Mouse (Mus musculus) midbrain, embryonic 14.5 days (tissue): ENCODE results near the gene Gm10024. TPM values are rescaled to one million over a fixed set of nuclear protein-coding genes. Genes with fewer than 3 reads are reported as not detected.
"Not testable (repeated sequence)": the region's sequence is repeated elsewhere in the genome, so short reads cannot be mapped to it uniquely, and the experiment has no call there.

Experiments used
- ATAC-seq: fragments of 200-750 bp; cut with Nextera tagmentation; 2 replicates; pipeline ENCODE4 v1.8.0; 2017; ENCODE audit warnings: moderate number of reproducible peaks, moderate library complexity; ENCODE audit not compliant: low FRiP score, low TSS enrichment
- DNase-seq: peaks from one replicate; pipeline ENCODE4 v3.0.0-alpha.2; 2015
- H3K27ac ChIP-seq: fragments of 300-500 bp; sonication (generic); replicated peaks from 2 replicates; pipeline ENCODE4 v1.5.1; 2014; ENCODE audit warnings: mild to moderate bottlenecking, low read depth, low read length, moderate library complexity
- H3K27me3 ChIP-seq: fragments of 300-500 bp; sonication (generic); 2 replicates; pipeline ENCODE4 v1.6.1; 2014; ENCODE audit warnings: low read length, control low read depth, mixed read lengths; ENCODE audit not compliant: control insufficient read depth, insufficient read depth
- H3K36me3 ChIP-seq: fragments of 300-500 bp; sonication (generic); 2 replicates; pipeline ENCODE4 v1.6.1; 2014; ENCODE audit warnings: low read length, control low read depth; ENCODE audit not compliant: control insufficient read depth, insufficient read depth
- H3K4me1 ChIP-seq: fragments of 300-500 bp; sonication (generic); 2 replicates; pipeline ENCODE4 v1.6.1; 2014; ENCODE audit warnings: mild to moderate bottlenecking, antibody characterized with exemption, low read length, control low read depth; ENCODE audit not compliant: control insufficient read depth, insufficient read depth
- H3K4me2 ChIP-seq: fragments of 300-500 bp; sonication (generic); 2 replicates; pipeline ENCODE4 v1.6.1; 2014; ENCODE audit warnings: mild to moderate bottlenecking, low read length, moderate library complexity
- H3K4me3 ChIP-seq: fragments of 300-500 bp; sonication (generic); replicated peaks from 2 replicates; pipeline ENCODE4 v1.5.1; 2014; ENCODE audit warnings: low read depth, low read length
- H3K9ac ChIP-seq: fragments of 300-500 bp; sonication (generic); replicated peaks from 2 replicates; pipeline ENCODE4 v1.6.1; 2014; ENCODE audit warnings: mild to moderate bottlenecking, low read length, moderate library complexity
- H3K9me3 ChIP-seq: fragments of 300-500 bp; sonication (generic); 2 replicates; pipeline ENCODE4 v1.6.1; 2016; ENCODE audit warnings: low read length, control low read depth, mixed read lengths; ENCODE audit not compliant: control insufficient read depth
- WGBS: fragments of 180-500 bp; shearing (Covaris S2); extraction: QIAGEN DNeasy Blood & Tissue Kit; methylation state at CpG from one replicate; pipeline ENCODE4 v1.1.7; 2014; 5-methylcytosine and 5-hydroxymethylcytosine counted together
- polyA plus RNA-seq: library from polyadenylated mRNA; unstranded; fragments of >200 nt; fragmentation: Nextera tagmentation; extraction: Ambion mirVana; gene quantifications from 2 replicates; pipeline ENCODE4 v1.2.1, GENCODE M21; 2014

The Gm10024 gene
- polyA plus RNA-seq, 1 experiment from 2014 or later: not detected

- not testable (repeated sequence) for H3K4me1 ChIP-seq, H3K9ac ChIP-seq, DNase-seq, H3K4me3 ChIP-seq, H3K9me3 ChIP-seq, H3K4me2 ChIP-seq, H3K36me3 ChIP-seq, H3K27ac ChIP-seq, H3K27me3 ChIP-seq, ATAC-seq
- WGBS: 63% methylated on average over 1 of the region's 1 CpGs
These were observed 40.0 kb downstream of the Gm10024 start, which contains the start of gene Gm9736 for GRCm38 (mm10) chr10:77751254-77751653. Gene Gm9736, minus strand, starts transcription at chr10:77751354.

- not testable (repeated sequence) for H3K36me3 ChIP-seq, H3K27me3 ChIP-seq, ATAC-seq, H3K4me3 ChIP-seq, H3K9me3 ChIP-seq, H3K4me2 ChIP-seq, DNase-seq, H3K27ac ChIP-seq, H3K4me1 ChIP-seq, H3K9ac ChIP-seq
- WGBS: 62% methylated on average over 3 of the region's 3 CpGs
These were observed 41.1 kb downstream of the Gm10024 start for GRCm38 (mm10) chr10:77752312-77752711.

GRCm38 (mm10) chr10:77753448-77753847 is 42.2 kb downstream of the Gm10024 start:
- DNase-seq (no peak), ATAC-seq (no peak)
- H3K9ac ChIP-seq: no peak overlapping the region
- no peak overlapping the region for H3K4me3 ChIP-seq
- no peak overlapping the region for H3K27ac ChIP-seq
- no peaks in the 10 kb centered on the region for H3K36me3 ChIP-seq
- H3K9me3 ChIP-seq: no peaks in the 10 kb centered on the region
- H3K4me1 ChIP-seq: no peaks in the 10 kb centered on the region
- H3K4me2 ChIP-seq: no peak overlapping the region
- H3K27me3 ChIP-seq: no peaks in the 10 kb centered on the region

- not testable (repeated sequence) for H3K4me1 ChIP-seq, H3K9ac ChIP-seq, DNase-seq, H3K27ac ChIP-seq, H3K4me2 ChIP-seq, ATAC-seq, H3K4me3 ChIP-seq, H3K27me3 ChIP-seq, H3K9me3 ChIP-seq, H3K36me3 ChIP-seq
- WGBS: no CpG with 5 or more reads among the region's 1 CpGs
These were observed 48.3 kb downstream of the Gm10024 start, which contains the start of gene Gm3233 for GRCm38 (mm10) chr10:77759582-77759981. Gene Gm3233, minus strand, starts transcription at chr10:77759682.

Other genes starting within 250 kb of the Gm10024 start
- gene Fam207a, start 195.7 kb upstream of the Gm10024 start, polyA plus RNA-seq: 37.4 and 41.2 TPM in 2 replicates
- gene Itgb2, start 181.2 kb upstream of the Gm10024 start, polyA plus RNA-seq: 0.49 and 0.91 TPM in 2 replicates
- gene Pttg1ip, start 129.7 kb upstream of the Gm10024 start, polyA plus RNA-seq: 52.1 and 71.8 TPM in 2 replicates
- gene Sumo3, start 105.4 kb upstream of the Gm10024 start, polyA plus RNA-seq: 253 and 287 TPM in 2 replicates
- 16.3 TPM in 1 of 2 replicates, not detected in the other for gene Gm49325, start 105.3 kb upstream of the Gm10024 start, polyA plus RNA-seq
- gene Ube2g2, start 89.2 kb upstream of the Gm10024 start, polyA plus RNA-seq: 55.6 and 66.6 TPM in 2 replicates
- gene Tspear, start 24.9 kb upstream of the Gm10024 start, polyA plus RNA-seq: 0.88 and 1.3 TPM in 2 replicates
- gene Gm19402, start 20.7 kb upstream of the Gm10024 start, polyA plus RNA-seq: not detected in 2 replicates
- not detected in 2 replicates for gene Gm9508, start 14.2 kb upstream of the Gm10024 start, polyA plus RNA-seq
- gene Gm10272, start 4.8 kb upstream of the Gm10024 start, polyA plus RNA-seq: not detected in 2 replicates
- gene Gm10142, start 4.3 kb downstream of the Gm10024 start, polyA plus RNA-seq: not detected in 2 replicates
- not detected in 2 replicates for gene Krtap12-1, start 9.1 kb downstream of the Gm10024 start, polyA plus RNA-seq
- gene Gm10100, start 15.0 kb downstream of the Gm10024 start, polyA plus RNA-seq: not detected in 2 replicates
- gene Gm18596, start 31.2 kb downstream of the Gm10024 start, polyA plus RNA-seq: not detected in 2 replicates
- not detected in 2 replicates for gene Gm9736, start 39.9 kb downstream of the Gm10024 start, polyA plus RNA-seq
- not detected in 2 replicates for gene Gm3233, start 48.2 kb downstream of the Gm10024 start, polyA plus RNA-seq
- gene Gm3238, start 59.9 kb downstream of the Gm10024 start, polyA plus RNA-seq: not detected in 2 replicates
- gene Gm7138, start 65.5 kb downstream of the Gm10024 start, polyA plus RNA-seq: not detected in 2 replicates
- gene Gm3250, start 71.1 kb downstream of the Gm10024 start, polyA plus RNA-seq: not detected in 2 replicates
- not detected in 2 replicates for gene Gm7137, start 76.7 kb downstream of the Gm10024 start, polyA plus RNA-seq
- not detected in 2 replicates for gene Gm9639, start 83.6 kb downstream of the Gm10024 start, polyA plus RNA-seq
- gene Gm19668, start 87.7 kb downstream of the Gm10024 start, polyA plus RNA-seq: not detected in 2 replicates
- gene Gm9507, start 100.4 kb downstream of the Gm10024 start, polyA plus RNA-seq: not detected in 2 replicates
- not detected in 2 replicates for gene Gm2696, start 103.2 kb downstream of the Gm10024 start, polyA plus RNA-seq
- gene Krtap10-4, start 115.6 kb downstream of the Gm10024 start, polyA plus RNA-seq: not detected in 2 replicates
- gene Krtap10-10, start 124.5 kb downstream of the Gm10024 start, polyA plus RNA-seq: not detected in 2 replicates
- not detected in 2 replicates for gene Gm36176, start 135.3 kb downstream of the Gm10024 start, polyA plus RNA-seq
- not detected in 2 replicates for gene Gm10318, start 141.4 kb downstream of the Gm10024 start, polyA plus RNA-seq
- gene Gm3285, start 150.5 kb downstream of the Gm10024 start, polyA plus RNA-seq: not detected in 2 replicates
- 14.3 and 15.7 TPM in 2 replicates for gene Lrrc3, start 191.1 kb downstream of the Gm10024 start, polyA plus RNA-seq